Mouse (Mus musculus): ENCODE measurements around the gene Cyth3. TPM values are rescaled to one million over a fixed set of nuclear protein-coding genes. Genes with fewer than 3 reads are reported as not detected.

Cyth3 gene
- polyA plus RNA-seq, 1 experiment from 2014 or later = 41.6 TPM

DNA sequence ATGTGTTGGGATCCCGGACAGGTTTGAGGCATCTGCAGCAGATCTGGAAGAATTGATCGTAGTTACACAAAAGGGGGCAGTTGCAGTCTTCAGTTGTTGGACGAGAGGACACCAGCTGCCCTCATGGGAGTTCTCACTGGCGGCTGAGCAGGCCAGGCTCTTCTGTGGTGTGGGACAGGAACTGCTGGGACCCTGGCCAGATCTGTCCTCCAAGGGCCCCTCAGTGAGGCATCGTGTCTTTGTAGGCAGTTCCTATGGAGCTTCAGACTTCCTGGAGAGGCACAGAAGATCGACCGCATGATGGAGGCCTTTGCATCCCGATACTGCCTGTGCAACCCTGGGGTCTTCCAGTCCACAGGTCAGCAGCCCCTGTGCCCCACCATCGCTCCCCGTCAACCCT, 78.8 kb downstream of the Cyth3 start:
- H3K9me3 ChIP-seq (ENCODE audit: control insufficient read depth, low read length) = no peaks in the 10 kb centered on the region
- H3K4me1 ChIP-seq (ENCODE audit: control insufficient read depth, insufficient read depth, low read depth, low read length) = no peaks in the 10 kb centered on the region; the same call in 1 of the 2 replicates
- WGBS = 84% methylated on average over 10 of the region's 10 CpGs
- H3K9ac ChIP-seq (ENCODE audit: low read depth, low read length) = no peak overlapping the region
- H3K27ac ChIP-seq (ENCODE audit: low read depth, low read length) = no peak overlapping the region
- H3K27me3 ChIP-seq (replicated peaks; ENCODE audit: control insufficient read depth, insufficient read depth, low read length) = no peaks in the 10 kb centered on the region
- ATAC-seq = no peak
- no peak overlapping the region for H3K4me2 ChIP-seq (ENCODE audit: low read length)
- peaks cover 15% of the 10 kb centered on the region for H3K36me3 ChIP-seq (ENCODE audit: control insufficient read depth, insufficient read depth, low read length)
- H3K4me3 ChIP-seq (ENCODE audit: low read length) = no peak overlapping the region

GRCm38 (mm10) chr5:143704875-143705658, 82.8 kb downstream of the Cyth3 start:
- peaks cover 29% of the 10 kb centered on the region for H3K36me3 ChIP-seq (ENCODE audit: control insufficient read depth, insufficient read depth, low read length)

GRCm38 (mm10) chr5:143705659-143705982, 83.4 kb downstream of the Cyth3 start:
- Histone ChIP-seq H3K9ac (ENCODE audit: low read depth, low read length) (no peak overlapping the region), H3K9me3 (ENCODE audit: control insufficient read depth, low read length) (no peaks in the 10 kb centered on the region), H3K27me3 (replicated peaks; ENCODE audit: control insufficient read depth, insufficient read depth, low read length) (no peaks in the 10 kb centered on the region), H3K36me3 (ENCODE audit: control insufficient read depth, insufficient read depth, low read length) (peaks cover 29% of the 10 kb centered on the region), H3K27ac (ENCODE audit: low read depth, low read length) (no peak overlapping the region), H3K4me2 (ENCODE audit: low read length) (no peak overlapping the region), H3K4me3 (ENCODE audit: low read length) (no peak overlapping the region), H3K4me1 (ENCODE audit: control insufficient read depth, insufficient read depth, low read depth, low read length) (no peaks in the 10 kb centered on the region; the same call in 1 of the 2 replicates)
- 80% methylated on average over 1 of the region's 1 CpGs for WGBS
- ATAC-seq = no peak

More at GRCm38 (mm10) chr5:143704875-143705658, 82.8 kb downstream of the Cyth3 start:
- WGBS = 67% methylated on average over 13 of the region's 13 CpGs
- Histone ChIP-seq H3K9ac (ENCODE audit: low read depth, low read length) (no peak overlapping the region), H3K4me1 (ENCODE audit: control insufficient read depth, insufficient read depth, low read depth, low read length) (no peaks in the 10 kb centered on the region; the same call in 1 of the 2 replicates), H3K27ac (ENCODE audit: low read depth, low read length) (0 out of 2 replicates have a peak overlapping the region, but pooled peaks have one; percentile 1), H3K4me2 (ENCODE audit: low read length) (no peak overlapping the region), H3K4me3 (ENCODE audit: low read length) (no peak overlapping the region), H3K27me3 (replicated peaks; ENCODE audit: control insufficient read depth, insufficient read depth, low read length) (no peaks in the 10 kb centered on the region), H3K9me3 (ENCODE audit: control insufficient read depth, low read length) (no peaks in the 10 kb centered on the region)
- 0 out of 2 replicates have a peak, but pooled peaks have one; percentile 37 for ATAC-seq

GRCm38 (mm10) chr5:143706030-143706821, 84.0 kb downstream of the Cyth3 start:
- peaks cover 31% of the 10 kb centered on the region for H3K36me3 ChIP-seq (ENCODE audit: control insufficient read depth, insufficient read depth, low read length)

DNA sequence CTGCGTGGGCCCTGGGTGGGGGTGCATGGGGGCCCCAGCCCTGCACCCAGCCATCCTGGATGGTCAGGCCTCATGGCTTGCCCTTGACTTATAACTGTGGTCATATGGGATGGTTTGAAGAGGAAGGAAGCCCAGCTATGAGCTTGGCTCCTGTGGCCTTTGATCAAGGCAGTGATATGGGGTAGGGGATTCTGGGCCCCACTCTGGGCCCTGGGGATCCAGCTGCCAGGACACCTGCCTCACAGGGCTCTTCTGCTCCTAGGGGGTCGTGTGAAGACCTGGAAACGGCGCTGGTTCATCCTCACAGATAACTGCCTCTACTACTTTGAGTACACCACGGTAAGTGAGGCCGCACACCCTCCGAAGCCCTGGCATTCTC, 84.6 kb downstream of the Cyth3 start:
- H3K36me3 ChIP-seq (ENCODE audit: control insufficient read depth, insufficient read depth, low read length) = peaks cover 31% of the 10 kb centered on the region
- H3K9ac ChIP-seq (ENCODE audit: low read depth, low read length) = no peak overlapping the region
- no peaks in the 10 kb centered on the region for H3K27me3 ChIP-seq (replicated peaks; ENCODE audit: control insufficient read depth, insufficient read depth, low read length)
- no peak for ATAC-seq
- 89% methylated on average over 7 of the region's 7 CpGs for WGBS
- no peaks in the 10 kb centered on the region; the same call in 1 of the 2 replicates for H3K4me1 ChIP-seq (ENCODE audit: control insufficient read depth, insufficient read depth, low read depth, low read length)
- H3K9me3 ChIP-seq (ENCODE audit: control insufficient read depth, low read length) = no peaks in the 10 kb centered on the region
- no peak overlapping the region for H3K4me2 ChIP-seq (ENCODE audit: low read length)
- no peak overlapping the region; the same call in 1 of the 2 replicates for H3K27ac ChIP-seq (ENCODE audit: low read depth, low read length)
- no peak overlapping the region for H3K4me3 ChIP-seq (ENCODE audit: low read length)

More at GRCm38 (mm10) chr5:143706030-143706821, 84.0 kb downstream of the Cyth3 start:
- Histone ChIP-seq H3K9me3 (ENCODE audit: control insufficient read depth, low read length) (no peaks in the 10 kb centered on the region), H3K27me3 (replicated peaks; ENCODE audit: control insufficient read depth, insufficient read depth, low read length) (no peaks in the 10 kb centered on the region), H3K4me1 (ENCODE audit: control insufficient read depth, insufficient read depth, low read depth, low read length) (no peaks in the 10 kb centered on the region; the same call in 1 of the 2 replicates), H3K27ac (ENCODE audit: low read depth, low read length) (no peak overlapping the region; the same call in 1 of the 2 replicates), H3K9ac (ENCODE audit: low read depth, low read length) (no peak overlapping the region), H3K4me2 (ENCODE audit: low read length) (no peak overlapping the region), H3K4me3 (ENCODE audit: low read length) (no peak overlapping the region)
- ATAC-seq = no peak
- 77% methylated on average over 9 of the region's 9 CpGs for WGBS

DNA sequence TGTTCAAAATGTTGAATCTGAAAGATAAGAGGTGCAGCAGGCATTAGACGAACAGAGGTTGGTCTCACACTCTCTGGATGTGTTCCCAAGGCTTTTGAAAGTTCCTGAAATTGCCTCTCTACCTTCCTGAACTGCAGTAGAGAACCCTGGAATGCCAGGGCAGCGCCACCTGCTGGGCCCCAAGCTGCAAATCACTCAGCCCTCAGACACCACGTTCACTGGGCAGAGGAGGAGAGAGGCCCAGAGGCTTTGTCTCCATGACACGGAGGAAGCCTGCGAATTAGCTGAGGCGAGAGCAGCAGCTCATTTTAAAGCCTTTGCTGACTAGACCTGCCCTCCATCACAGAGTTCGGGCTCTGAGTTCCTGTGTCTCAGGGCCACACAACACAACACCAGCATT, 89.1 kb downstream of the Cyth3 start:
- Histone ChIP-seq H3K9me3 (ENCODE audit: control insufficient read depth, low read length) (no peaks in the 10 kb centered on the region), H3K9ac (ENCODE audit: low read depth, low read length) (no peak overlapping the region), H3K27ac (ENCODE audit: low read depth, low read length) (no peak overlapping the region), H3K36me3 (ENCODE audit: control insufficient read depth, insufficient read depth, low read length) (peaks cover 56% of the 10 kb centered on the region), H3K4me2 (ENCODE audit: low read length) (no peak overlapping the region), H3K4me3 (ENCODE audit: low read length) (no peak overlapping the region), H3K27me3 (replicated peaks; ENCODE audit: control insufficient read depth, insufficient read depth, low read length) (no peaks in the 10 kb centered on the region), H3K4me1 (ENCODE audit: control insufficient read depth, insufficient read depth, low read depth, low read length) (no peaks in the 10 kb centered on the region)
- WGBS = 15% methylated on average over 7 of the region's 7 CpGs
- ATAC-seq = peak; percentile 79

DNA sequence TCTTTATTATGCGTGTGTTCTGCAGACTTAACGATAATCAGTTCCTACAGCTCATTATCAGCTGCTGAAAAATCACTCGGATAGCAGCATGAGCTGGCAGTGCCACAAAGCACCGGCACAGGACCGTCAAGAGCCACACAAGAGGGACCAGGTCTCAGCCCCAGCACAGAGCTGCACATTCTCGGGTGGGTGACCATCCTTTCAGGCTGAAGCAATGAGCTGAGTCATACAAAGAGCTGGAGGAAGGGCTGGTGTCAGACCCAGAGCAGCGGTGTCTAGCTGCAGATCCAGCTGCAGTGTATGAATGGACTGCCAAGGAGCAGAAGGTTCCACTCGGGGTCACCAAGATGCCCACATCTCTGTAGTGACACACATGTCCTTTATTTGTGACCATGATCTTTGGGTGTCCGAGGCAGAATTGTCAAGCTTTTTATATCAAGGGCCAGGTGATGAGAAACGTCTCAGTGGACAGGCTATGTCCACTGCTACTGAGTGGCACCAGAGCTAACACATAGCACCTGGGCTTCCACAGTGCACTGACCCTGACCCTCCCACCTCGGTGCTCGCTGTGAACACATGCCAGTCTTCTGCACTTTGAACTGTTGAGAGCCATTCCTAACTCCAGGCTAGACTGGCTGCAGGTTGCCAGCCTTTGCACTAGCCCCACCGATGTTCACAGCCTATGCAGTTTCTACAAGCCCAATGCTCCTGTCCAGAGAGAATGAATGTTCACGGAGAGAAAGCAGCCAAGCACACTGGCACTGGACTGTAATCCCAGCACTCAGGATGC, 90.0 kb downstream of the Cyth3 start:
- no peak for ATAC-seq
- no peak overlapping the region for H3K27ac ChIP-seq (ENCODE audit: low read depth, low read length)
- 82% methylated on average over 14 of the region's 14 CpGs for whole genome bisulfite sequencing
- H3K36me3 ChIP-seq (ENCODE audit: control insufficient read depth, insufficient read depth, low read length) = peaks cover 62% of the 10 kb centered on the region
- no peak overlapping the region for H3K9ac ChIP-seq (ENCODE audit: low read depth, low read length)
- H3K9me3 ChIP-seq (ENCODE audit: control insufficient read depth, low read length) = no peaks in the 10 kb centered on the region
- no peaks in the 10 kb centered on the region for H3K4me1 ChIP-seq (ENCODE audit: control insufficient read depth, insufficient read depth, low read depth, low read length)
- H3K4me3 ChIP-seq (ENCODE audit: low read length) = no peak overlapping the region
- H3K4me2 ChIP-seq (ENCODE audit: low read length) = no peak overlapping the region
- H3K27me3 ChIP-seq (replicated peaks; ENCODE audit: control insufficient read depth, insufficient read depth, low read length) = no peaks in the 10 kb centered on the region

GRCm38 (mm10) chr5:143721962-143722361, 99.7 kb downstream of the Cyth3 start:
- no peaks in the 10 kb centered on the region for H3K4me1 ChIP-seq (ENCODE audit: control insufficient read depth, insufficient read depth, low read depth, low read length)
- H3K9ac ChIP-seq (ENCODE audit: low read depth, low read length) = no peak overlapping the region
- WGBS = 95% methylated on average over 7 of the region's 7 CpGs
- H3K27ac ChIP-seq (ENCODE audit: low read depth, low read length) = no peak overlapping the region
- no peaks in the 10 kb centered on the region for H3K27me3 ChIP-seq (replicated peaks; ENCODE audit: control insufficient read depth, insufficient read depth, low read length)
- H3K4me3 ChIP-seq (ENCODE audit: low read length) = no peak overlapping the region
- peaks cover 66% of the 10 kb centered on the region for H3K36me3 ChIP-seq (ENCODE audit: control insufficient read depth, insufficient read depth, low read length)
- no peak overlapping the region for H3K4me2 ChIP-seq (ENCODE audit: low read length)
- H3K9me3 ChIP-seq (ENCODE audit: control insufficient read depth, low read length) = no peaks in the 10 kb centered on the region
- no peak for ATAC-seq
